Mouse (Mus musculus): ENCODE data around the gene Etv1.

Etv1 gene

GRCm38 (mm10) chr12:38779186-38779777, at the start of gene Etv1:
TSS of gene Etv1 (plus strand) at chr12:38779380.
- DNase-seq (ENCODE audit: low read depth) = no peak

DNA sequence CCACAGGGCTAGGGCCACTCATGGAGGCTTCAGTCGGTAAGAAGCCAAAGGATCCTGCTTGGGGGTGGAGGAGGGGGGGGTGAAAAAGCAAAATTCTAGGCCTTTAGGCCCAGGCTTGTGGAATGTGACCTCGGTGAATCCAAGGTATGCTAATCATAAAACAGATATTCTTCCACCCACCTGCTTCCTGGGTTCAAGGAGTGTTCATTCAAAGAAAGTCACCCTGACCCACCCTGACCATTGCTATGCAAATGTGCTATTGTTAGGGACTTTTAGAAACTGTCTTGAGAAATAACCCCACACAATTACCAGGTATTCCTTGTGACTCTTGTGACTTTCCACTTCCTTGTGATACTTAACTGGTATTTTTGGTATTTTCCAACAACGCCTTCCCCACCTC, 49.5 kb upstream of the Etv1 start:
- no peak for DNase-seq (ENCODE audit: low read depth)

- no peak for DNase-seq (ENCODE audit: low read depth)
Observed at GRCm38 (mm10) chr12:38730791-38731190, 48.4 kb upstream of the Etv1 start.

DNA sequence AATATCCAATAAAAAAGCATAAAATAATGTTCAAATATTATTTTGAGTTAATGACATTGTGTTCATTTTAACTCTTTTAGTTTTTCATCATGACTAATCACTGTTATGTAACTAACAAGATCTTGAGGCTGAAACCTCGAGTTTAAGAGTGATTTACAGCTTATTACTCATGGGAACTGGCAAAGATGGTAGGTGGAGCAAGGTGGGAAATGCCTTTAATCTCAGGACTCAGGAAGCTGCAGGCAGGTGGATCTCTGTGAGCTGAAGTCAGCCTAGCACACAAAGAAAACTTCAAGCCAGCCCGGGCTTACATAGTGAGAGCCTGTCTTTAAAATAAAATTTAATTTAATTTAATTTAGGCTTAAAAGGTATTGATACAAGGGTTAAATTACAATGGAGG, 19.9 kb upstream of the Etv1 start:
- no peak for DNase-seq (ENCODE audit: low read depth)

DNA sequence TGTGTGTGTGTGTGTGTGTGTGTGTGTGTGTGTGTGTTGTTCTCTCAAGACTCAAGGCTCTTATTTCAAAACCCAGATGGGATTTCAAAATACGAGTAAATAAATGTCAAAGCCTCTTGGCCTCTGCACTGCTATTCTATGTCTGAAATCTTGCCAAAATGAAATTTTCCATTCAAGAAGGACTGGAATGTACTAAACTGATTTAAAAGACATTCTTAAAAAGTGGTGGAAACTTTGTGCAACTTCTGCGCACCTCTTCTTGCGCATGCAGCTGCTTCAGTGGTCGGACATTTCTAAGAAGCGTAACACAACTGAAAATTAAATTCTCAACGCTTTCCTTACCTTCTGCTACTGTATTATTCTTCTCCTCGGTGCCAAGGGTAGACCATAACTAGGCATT, 1.9 kb upstream of the Etv1 start:
- DNase-seq (ENCODE audit: low read depth) = no peak

DNA sequence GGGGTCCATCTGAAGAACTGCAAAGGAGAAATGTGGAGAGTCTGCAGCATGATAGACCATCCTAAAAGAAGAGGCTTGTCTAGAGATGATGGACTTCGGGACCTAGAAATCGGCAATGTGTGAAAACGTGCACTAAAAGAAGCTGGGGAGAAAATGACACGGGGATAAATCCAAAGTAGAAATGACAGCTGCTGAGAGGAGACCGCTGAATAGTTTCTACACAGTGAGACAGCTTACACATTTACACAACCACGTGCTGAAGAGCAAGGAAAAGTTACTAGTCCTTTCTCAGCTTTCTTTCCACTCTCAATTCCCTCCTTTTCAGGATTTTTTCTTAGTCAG, 1.3 kb upstream of the Etv1 start:
- DNase-seq (ENCODE audit: low read depth) = no peak

GRCm38 (mm10) chr12:38778299-38779075, 693 bp upstream of the Etv1 start:
- DNase-seq (ENCODE audit: low read depth) = no peak

DNA sequence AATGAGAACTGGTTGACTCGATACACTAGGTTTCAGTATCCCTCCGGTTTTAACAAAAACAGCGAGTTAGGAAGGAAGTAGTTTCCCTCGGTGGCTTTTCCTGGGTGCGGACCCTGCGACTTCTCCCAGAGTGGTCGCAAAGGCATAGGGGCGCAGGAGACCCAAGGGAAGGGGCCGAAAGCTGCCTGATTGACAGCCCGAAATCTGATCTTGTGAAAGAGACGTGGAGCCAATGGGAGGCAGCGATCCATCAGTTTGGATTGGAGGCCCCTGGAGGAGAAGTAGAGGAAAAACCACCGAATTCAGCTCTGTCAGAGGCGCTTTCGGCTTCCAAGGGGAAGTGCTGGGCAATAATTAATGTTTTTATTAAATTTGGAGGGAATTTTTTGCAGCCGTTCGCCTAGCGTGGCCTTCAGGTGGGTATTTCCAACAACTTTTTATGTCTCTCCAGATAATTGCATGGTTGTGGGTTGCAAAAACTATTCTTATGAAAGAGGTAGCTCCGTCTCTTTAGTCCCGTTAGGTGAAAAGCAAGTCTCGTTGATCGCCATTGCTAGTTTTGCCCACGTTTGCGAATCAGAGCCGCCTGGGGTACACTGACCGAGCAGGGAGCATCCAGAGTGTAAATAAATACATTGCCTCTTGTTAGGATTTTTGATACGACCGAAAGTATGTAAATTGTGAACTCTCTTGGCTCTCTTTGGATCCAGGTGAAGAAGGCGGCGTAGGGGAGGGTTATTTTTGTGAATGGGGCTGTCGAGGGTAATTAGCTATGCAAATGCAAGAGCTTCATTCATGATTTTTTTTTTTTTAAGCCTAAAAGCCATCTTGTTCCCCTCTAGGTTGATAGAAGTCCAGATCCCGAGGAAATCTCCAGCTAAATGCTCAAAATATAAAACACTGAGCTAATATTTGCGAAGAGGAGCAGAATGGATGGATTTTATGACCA, 1.1 kb downstream of the Etv1 start:
- no peak for DNase-seq (ENCODE audit: low read depth)

DNA sequence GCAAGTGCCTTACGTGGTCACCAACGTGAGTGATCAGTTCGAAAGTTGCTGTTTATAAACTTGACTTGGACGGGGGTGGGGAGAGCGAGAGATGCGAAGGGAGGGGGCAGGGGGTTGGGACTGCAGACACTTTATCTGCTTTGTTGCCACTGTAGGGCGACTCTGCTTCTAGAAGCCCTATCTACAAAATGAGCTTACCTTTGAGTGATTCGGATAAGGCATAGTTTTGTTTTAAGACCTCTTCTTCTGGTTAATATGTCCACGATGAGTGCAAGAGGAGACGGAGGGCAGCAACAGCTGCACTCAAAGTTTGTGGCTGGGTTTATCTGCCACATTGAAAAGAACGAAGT, 1.8 kb downstream of the Etv1 start:
- DNase-seq (ENCODE audit: low read depth) = no peak

DNA sequence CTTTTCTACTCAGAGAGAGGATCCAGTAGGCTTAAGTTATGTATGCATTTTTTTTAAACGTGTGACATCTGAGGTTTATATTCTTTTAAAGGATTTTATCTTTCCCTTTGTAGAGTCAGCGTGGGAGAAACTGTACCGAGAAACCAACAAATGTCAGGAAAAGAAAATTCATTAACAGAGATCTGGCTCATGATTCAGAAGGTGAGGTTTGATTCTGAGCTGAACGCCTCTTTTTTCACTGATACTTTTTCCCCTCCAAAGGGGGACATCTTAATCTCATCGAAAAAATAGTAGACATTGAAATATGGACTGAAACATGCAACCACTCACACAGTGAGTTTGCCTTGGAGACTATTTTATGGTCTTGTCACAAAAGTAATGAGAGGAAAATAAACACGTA, 2.5 kb downstream of the Etv1 start:
- DNase-seq (ENCODE audit: low read depth) = no peak

DNA sequence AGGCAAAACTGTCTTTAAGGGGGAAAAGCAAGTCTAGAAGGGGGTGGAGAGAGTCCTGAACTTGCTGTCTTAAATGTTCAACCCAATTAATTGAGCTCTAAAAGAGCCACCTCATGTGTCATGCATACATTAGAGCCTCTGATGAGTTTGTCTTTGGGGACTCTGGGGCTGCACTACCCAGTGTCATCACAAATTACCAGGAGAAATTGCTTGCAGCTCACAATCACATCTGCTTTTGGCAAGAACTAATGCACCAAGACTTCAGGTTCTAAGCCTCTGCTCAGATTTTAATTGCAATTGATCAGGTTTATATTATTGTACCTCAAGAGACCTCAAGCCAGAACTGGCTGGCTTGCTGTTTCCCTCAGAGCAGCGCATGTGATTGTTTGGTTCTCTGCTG, 4.1 kb downstream of the Etv1 start:
- DNase-seq (ENCODE audit: low read depth) = no peak

- DNase-seq (ENCODE audit: low read depth) = no peak
Observed at GRCm38 (mm10) chr12:38784221-38784620, 5.0 kb downstream of the Etv1 start.

GRCm38 (mm10) chr12:38786571-38786970, 7.4 kb downstream of the Etv1 start:
- DNase-seq (ENCODE audit: low read depth) = no peak

DNA sequence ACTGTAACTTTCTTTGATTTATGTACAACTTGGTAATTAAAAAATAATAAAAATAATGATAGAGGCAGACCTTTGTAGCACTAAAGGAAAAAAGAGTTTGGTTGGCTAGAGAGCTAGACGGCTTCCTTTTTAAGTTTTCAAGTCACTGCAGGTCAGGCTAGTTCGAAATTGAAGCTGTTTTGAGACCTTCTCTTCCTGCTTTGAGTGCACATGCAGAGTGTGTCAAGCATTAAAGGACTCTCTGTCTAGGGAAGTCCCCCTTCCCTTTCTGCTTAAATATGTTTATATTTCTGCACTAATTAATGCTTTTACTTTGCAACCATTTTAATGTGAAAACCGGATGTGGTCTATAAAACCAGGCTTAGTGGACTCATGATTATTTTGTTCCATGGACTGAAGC, 8.5 kb downstream of the Etv1 start:
- no peak for DNase-seq (ENCODE audit: low read depth)

DNA sequence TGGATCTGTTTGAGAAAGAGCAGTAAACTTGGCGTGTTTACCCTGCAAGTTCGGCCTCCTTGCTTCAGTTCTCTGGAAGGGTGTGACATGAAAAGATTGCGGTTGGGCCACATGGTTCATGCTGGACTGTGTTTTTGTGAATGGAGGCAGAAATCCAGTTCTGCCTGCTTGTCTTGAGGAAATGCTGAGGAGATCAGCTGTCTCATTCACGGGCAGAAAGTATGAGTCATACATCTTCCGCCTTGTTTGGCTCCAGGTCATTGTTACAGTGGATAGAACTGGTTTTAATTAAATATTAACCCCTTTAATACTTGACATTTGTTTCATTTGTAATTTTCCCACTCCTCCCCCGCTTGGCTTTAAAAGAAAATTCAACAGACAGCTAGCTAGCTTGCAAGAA, 9.4 kb downstream of the Etv1 start:
- DNase-seq (ENCODE audit: low read depth) = peak; percentile 18

DNA sequence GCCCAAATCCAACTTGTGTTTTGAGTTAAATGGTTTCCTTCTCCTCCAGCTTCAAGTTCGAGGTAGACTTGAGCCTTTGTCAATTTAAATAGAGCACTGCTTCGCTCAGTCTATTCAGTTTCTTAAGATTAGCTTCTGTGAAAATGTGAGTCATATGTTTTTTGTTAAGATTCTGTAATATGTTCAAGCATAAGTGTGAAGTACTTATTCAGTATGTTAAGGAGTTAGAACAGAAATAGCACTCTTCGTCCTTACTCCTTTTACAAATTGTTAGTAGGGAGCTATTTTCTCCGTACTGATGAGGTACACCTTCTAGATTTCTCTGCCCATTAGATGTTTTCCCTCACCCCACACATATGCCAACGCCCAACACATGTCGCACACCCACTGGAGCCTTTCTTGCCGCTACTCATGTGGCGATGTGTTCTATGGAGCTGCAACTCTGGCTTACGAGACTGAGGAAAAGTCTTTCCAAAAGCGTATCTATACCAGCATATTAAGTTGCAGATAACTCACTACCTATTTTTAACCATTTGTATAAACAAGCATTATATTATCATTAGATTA, 10.7 kb downstream of the Etv1 start:
- no peak for DNase-seq (ENCODE audit: low read depth)

DNA sequence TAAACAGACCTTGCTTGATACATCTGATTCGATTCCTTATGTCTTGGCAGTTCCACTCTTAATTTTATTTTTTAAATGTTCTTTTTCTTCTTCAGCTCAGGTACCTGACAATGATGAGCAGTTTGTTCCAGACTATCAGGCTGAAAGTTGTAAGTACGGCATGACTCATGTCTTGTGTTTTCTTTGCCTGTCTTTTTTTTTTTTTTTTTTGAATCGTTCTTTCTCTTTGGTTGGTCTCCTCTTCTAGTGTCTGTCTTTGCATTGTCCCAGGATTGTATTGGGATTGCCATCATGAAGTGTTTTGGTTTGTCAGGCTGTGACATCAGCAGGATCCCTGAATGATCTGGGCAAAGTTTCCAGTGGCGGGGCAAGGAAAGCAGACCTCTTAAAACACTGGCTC, 13.9 kb downstream of the Etv1 start:
- no peak for DNase-seq (ENCODE audit: low read depth)

GRCm38 (mm10) chr12:38793697-38794096, 14.5 kb downstream of the Etv1 start:
- no peak for DNase-seq (ENCODE audit: low read depth)

DNA sequence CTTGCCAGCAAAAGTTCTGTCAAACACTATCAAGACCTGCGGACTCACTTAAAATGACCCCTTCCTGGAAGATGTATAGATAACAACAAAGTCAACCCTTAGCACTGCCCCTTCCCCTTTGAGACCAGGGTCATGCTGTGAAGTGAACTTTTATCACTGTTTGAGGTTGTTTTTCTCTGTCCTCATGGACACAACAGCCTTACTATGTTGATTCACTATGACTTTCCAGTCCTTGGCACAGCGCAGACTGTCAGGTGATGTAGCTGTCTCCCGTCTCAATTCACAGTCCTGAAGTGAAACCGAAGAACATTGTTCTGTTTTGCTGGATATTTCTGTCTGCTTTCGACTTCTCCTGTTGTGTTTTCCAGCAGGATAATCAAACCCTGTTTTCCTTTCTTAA, 27.9 kb downstream of the Etv1 start:
- DNase-seq (ENCODE audit: low read depth) = no peak

DNA sequence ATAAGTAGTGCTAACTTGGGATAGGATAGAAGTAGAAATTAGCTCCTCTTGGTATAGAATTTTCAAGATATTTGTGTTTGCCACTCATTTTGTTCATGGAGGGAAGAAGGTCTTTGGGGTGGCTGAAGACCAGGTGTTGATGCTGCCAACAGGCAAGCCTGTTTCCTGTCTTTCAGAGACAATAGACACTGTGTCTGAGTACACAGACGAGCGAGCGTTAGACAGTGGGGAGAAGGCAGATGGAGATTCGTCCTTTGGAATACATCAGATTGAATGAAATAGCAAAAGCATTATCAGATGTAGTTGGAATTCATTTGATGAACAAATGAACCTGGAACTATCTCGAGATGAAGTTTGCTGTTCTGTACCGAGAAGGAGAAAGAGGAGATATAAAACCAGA, 33.2 kb downstream of the Etv1 start:
- DNase-seq (ENCODE audit: low read depth) = no peak

DNA sequence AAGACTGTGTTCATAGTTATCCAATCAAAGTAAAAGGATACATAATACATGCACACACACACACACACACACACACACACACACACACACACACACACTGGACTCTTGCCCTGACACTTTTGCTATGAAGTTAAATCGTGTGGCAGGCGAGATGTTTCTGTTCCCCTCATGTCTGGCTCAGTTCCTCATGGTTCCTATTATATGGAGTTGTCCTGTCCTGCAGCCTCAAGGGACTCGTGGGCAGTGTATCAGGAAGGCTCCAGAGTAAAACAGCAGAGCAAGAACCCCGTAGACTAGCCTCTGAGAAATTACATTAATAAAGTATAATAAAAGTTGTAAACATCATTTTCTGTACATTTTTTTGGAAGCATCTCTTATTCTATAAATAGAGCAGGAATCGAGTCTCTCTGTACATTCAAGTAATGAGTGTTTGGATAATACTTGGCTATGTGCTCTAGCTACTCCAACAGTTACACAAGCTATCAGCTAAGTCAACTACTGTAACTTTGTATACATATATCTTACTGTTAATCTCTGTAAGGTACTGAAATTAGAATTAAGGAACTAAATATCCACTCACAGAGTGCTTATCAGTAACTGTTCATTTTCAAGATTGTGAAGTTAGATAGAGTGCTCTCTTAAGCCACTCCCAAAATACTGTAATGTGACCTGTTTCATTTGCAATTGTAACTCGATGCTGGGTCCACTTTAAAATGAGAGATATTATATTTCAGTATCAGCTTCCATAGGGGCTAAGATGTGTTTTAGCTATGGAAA, 35.0 kb downstream of the Etv1 start:
- no peak for DNase-seq (ENCODE audit: low read depth)

- no peak for DNase-seq (ENCODE audit: low read depth)
Observed at GRCm38 (mm10) chr12:38816235-38816634, 37.1 kb downstream of the Etv1 start.

Measured in 416B (cell line).